Mouse (Mus musculus) right cerebral cortex, postnatal 36 days (tissue): ENCODE data around the gene Dlg4.

ENCODE experiments used
- DNase-seq, 2 experiments: peaks; one replicate each; pipeline ENCODE4 v3.0.0; 2022; ENCODE audit warnings: low spot score in 2 of 2, mixed read lengths in 1 of 2

Gene Dlg4

DNA sequence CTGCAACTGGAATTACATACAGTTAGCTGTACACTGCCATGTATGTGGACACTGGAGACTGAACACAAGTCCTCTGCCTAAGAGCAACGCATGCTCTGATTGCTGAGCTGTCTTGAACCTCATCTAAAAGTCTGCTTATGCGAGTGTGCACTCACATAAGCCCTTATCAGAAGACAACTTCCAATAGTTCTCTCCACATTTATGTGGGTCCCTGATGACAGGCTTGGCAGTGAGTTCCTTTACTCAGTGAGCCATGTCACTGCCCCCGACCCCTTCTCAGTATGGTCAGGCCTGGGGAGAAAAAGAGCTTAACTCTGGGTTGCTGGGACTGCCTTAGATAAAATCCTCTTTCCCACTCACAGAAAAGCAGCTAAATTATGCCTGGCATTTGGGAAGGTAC lies at the start of gene Dlg4:
TSS of gene Dlg4 (plus strand) at position 274 of the 400 bp plus-strand sequence.
- DNase-seq, result no peak

DNA sequence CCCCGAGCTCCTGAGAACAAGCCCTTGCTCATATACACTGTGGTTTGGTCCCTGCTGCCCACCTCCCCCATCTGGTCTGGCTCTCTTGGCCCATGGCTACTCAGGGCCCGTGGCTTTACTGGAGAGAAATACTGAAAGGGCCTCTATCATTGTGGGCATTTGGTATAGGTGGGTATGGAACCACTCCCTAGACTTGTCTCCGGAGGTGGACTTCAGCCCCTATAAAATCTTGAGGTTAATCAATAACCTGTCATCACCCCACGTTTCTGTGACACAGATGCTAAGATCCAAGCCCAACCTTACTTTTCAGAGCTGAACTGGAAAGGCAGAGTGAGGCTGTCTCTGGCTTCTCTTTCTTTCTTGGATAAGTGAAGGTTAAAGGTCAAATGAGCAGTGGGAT lies 47.9 kb upstream of the Dlg4 start:
- DNase-seq, result no peak

DNA sequence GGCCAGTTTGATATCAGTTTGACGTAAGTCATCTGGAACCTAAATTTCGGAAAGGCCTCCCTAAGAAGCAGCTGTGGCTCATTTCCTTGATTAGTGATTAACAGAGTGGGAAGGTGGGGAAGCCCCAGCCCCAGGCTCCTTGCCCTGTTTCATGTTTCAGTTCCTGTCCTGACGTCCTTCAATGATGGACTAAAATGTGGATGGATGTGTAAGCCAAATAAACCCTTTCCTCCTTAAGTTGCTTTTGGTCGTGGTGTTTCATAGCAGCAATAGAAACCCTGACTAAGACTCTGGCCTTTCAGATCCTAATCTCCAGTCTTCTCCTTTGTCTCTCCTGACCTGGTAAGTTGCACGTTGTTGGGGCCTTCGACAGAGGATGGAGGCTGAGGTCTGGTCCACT lies 46.5 kb upstream of the Dlg4 start:
- DNase-seq, result no peak

DNA sequence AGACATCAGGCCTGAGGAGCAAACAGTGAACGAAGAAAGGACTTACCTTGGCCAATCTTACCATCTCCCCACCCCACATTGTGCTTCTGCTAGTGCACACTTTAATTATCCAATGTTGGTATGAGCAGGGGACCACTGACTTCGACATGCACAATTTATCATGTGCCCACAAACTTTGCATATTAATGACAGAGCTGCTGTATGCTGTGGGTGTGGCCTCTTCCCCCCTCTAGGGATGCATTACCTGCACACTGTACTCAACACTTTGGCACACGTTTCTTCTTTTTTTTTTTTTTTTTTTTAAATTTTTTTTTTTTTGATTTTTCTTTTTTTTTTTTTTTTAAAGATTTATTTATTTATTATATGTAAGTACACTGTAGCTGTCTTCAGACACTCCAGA lies 46.0 kb upstream of the Dlg4 start:
- no peak for DNase-seq

DNA sequence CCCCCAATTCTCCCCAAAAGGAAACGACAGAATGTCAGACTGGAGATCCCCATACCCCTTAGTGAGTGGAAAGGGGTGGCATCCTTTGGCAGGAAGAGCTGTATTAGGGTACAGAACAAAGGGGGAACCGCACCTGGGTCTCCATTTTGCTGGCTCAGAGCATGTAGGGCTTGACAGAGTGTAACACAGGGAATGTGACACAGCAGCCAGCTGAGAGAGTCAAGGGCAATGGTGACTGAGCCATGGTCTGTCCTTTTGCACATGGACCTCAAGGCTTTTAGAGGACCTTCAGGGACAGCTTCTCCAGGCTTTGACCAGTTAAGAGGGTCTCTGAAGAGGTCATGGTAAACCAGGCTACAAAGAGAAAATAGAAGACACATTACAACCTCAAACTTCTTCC lies 41.8 kb upstream of the Dlg4 start:
- DNase-seq, result no peak

DNA sequence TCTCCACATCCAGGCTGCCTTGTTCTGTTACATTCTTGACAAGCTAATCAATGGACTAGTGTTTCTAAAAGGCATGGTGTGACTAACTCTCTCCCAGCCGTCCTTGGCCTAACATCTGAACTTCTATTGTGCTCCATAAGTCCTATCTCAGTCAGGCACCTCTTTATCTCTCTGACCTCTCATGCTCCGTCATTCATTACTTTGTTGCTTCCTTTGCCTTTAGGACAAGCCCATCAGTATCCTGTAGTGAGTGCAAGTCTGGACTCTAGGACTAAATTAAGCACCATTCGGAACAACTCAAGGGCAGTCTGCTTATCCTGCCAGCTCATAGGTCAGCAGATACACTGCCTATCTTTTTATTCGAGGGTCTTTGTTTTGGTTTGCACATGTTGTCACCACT lies 40.5 kb upstream of the Dlg4 start:
- no peak for DNase-seq

DNA sequence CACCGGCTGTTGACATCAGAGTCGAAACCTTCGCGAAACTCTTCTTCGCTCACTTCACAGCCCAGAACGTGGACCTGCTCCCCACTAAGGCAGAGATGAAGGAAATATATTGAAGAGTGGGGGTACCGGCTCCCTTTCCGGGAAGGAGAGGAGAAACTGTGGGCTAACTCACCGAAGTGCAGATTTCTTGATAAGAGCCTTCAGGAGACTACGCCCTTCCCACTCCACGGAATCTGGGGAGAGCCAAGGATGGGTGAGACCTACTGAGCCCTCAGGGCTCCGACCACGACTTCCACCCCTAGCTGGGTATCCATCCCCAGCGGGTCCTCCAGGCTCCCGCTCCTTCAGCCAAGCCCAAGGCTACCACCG lies 36.9 kb upstream of the Dlg4 start:
- DNase-seq, result no peak

DNA sequence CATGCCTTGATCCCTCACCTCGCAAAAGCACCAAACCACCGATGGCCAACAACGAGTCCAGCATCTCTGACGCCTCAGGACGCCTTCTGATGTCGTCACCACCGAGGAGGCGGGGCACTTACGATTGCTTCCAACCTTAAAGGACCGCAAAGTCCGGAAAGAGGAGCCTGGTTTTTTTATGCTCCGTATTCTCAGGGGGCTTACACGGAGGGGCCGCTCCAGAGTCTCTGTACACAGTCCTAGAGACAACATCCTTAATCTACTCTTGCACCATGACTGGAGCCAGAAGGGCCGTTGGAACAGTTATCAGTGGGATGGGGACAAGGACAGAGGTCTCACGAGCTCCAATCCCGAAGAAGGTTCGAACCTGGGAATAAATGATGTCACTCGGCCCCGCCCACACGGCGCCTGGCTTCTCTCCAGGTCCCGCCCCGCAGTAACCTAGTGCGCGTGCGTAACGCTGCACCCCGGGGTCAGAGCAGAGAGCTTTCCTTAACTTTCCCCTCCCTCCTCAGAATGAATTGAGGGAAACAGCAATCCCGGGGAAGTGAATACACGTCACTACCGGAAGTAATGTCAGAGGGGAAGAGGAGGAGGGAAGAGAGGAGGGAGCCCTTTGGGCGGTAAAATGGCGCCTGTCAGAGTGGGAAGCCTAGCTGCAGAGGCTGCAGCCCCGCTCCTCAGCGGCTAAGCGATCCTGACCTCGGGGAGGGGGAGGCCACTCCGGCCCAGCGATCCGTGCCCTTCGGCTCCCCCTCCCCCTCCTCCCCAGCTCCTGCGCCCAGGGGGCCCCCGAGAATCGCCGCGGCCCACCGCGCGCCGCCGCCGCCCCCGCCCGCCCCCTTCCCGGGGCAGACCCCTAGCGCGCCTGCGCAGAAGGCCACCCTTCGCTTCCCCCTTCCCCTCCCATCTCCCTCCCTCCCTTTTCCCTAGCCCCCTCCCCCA lies 36.3 kb upstream of the Dlg4 start:
- DNase-seq, result peak; percentile 98 to 99

DNA sequence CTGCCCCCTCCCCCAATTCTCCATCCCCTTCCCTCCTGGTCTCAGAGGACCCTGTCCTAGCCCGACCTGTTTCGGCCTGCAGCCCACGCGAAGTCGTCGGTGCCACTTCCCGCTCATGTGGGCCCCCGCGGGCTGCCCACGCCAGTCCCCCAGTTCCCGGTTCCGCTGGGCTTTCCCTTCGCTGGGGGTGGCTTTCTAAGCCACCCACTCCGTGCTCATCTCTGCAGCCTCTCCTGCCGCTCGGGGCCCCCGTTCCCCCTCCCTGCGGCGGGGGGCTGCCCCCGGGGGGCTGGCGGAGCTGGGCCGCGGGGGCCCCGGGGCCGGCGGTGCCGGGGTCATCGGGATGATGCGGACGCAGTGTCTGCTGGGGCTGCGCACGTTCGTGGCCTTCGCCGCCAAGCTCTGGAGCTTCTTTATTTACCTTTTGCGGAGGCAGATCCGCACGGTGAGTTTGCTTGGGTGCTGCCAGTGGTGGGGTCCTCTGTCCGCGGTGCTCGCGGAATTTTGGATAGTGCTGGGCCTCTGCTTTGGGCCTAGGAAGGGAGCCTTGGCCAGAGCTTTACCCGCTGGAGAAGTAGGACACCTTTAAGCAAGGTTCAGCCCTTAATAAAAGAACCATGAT lies 35.5 kb upstream of the Dlg4 start, which contains the start of gene Ctdnep1:
TSS of gene Ctdnep1 (plus strand) at position 16 of the 622 bp plus-strand sequence.
- no peak for DNase-seq

DNA sequence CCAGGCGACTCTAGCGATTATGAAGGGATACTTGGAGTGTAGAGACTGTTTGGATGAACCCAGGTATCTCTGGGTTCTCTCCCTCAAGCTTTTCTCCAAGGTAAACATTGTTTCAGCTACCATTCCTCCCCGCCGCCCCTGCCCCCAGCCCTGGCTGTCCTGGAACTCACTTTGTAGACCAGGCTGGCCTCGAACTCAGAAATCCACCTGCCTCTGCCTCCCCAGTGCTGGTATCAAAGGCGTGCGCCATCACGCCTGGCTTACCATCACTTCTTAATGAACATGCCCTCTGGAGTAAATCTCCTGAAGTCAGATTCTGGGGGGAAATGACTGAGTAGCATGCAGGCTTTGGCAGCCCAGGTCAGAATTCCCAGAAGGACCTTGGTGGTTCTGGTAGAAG lies 34.5 kb upstream of the Dlg4 start, which contains the start of gene Elp5:
TSS of gene Elp5 (minus strand) at position 293 of the 400 bp plus-strand sequence.
- DNase-seq, result no peak

DNA sequence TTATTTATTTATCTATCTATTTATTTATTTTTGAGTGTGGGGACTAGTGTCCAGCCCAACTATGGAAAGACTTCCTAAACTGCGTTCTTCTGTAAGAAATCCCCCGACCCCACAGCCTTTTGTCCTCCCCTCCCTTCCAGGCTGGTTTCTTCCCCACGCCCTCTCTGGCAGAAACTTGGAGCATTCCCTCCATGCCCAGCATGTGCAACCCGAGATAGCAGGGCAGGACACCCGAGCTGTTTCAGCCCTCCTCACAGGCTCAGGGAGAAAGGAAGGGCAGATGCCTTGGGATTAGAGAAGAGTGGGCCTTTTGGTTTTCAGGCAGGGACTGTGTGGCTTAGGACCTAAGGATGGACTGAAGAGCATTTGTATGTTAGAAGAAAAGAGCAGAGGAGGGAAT lies 33.9 kb upstream of the Dlg4 start:
- no peak for DNase-seq

DNA sequence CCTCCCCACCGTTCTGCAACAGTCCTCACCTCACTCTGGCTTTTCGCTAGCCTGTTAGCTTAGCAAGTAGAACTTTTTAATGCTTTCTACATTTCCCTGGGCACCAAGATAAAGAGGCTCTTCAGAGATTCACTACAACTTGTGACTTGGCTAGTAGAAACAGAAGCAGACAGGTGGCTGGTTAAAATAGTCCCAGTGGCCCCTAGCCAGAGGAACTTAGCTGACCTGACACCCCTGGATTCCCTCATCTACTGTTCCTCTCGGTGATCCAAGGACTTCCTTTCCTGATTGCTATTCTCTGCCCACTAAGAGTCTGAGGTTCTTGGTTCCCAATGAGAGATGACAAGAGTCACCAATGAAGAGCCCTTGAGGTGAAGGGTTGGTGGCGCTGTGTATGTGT lies 33.4 kb upstream of the Dlg4 start:
- DNase-seq, result no peak

DNA sequence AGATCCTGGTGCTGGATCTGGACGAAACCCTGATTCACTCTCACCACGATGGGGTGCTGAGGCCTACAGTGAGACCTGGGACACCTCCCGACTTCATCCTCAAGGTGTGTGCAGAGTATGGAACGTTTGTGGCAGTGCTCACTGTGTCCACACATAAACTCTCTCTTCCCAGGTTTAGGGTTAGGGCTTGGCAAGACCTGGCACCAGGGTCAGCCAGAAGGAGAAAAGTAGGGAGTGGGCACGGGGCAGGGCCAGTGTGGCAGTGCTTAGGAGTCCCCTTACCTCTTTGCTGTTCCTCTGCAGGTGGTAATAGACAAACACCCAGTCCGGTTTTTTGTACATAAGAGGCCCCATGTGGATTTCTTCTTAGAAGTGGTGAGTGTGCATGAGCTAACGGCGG lies 32.3 kb upstream of the Dlg4 start:
- DNase-seq, result no peak

DNA sequence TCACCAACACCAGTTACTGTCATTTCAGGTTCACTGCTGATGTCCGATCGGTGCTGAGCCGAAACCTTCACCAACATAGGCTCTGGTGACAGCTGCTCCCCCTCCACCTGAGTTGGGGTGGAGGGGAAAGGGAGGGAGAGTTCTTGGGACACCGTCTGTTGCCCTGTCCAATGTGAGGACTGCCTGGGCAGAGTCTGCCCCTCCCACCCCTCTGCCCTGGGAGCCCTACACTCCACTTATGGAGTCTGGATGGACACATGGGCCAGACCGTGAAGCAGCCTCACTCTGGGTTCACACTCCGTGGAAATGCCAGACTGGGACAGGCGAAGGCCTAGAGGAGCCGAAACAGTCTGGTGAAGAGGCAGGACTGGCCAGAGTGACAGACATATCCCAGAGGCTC lies 26.8 kb upstream of the Dlg4 start:
- no peak for DNase-seq

DNA sequence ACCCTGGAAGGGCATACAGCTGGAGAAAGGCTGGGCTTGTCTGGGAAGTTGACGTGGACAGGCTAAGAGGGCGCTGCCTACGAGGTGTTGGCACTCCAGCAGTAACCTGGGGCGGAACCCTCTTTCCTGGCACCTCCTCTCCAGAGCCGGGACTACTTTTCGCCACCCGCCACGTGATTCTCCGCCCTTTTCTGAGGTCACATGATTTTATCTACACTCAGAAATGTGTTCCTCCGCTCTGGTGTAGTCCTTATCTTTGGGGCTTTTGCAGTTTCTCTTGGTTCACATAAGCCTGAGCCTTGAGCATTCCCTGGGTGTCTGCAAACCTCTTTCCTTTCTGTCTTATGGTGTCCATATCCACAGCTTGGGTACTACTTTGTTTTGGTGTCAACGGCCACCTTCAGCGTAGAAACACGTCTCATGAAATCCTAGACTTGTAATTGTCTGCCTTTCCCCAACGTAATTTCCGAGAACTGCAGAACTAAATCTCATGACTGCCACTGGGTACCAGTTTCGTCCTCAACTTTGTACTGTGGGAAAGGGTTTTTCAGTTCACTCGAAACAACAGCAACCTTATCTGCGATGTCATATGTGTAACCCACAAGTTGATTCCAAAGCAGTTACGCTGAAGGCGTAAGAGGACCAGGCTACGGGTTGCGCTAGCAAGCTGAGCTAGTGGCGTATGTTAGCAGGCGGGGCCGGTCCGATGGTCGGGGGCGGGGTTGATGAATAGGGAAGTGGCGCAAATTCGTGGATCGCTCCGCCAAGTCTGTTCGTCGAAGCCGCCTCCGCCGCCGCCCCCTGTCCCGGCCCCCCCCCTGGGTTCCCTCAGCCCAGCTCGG lies 25.7 kb upstream of the Dlg4 start, which contains the start of gene Gabarap:
TSS of gene Gabarap (plus strand) at position 294 of the 842 bp plus-strand sequence.
- peak; percentile 92 to 94 for DNase-seq

DNA sequence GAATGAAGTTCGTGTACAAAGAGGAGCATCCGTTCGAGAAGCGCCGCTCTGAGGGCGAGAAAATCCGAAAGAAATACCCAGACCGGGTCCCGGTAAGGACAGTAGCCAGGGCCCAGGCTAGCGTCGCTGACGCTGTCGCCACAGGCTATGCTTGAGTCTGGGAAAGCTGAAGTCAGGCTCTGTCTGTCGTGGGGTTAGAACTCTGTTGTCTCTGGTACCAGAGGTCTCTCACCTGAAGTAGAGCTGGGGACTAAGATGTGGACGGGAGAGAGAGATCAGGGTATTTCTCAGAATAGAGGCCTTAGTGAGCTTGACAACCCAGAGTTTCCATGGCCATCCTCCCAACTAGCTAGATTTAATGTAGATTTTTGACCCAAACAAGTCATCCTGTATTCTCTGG lies 25.0 kb upstream of the Dlg4 start:
- no peak for DNase-seq

DNA sequence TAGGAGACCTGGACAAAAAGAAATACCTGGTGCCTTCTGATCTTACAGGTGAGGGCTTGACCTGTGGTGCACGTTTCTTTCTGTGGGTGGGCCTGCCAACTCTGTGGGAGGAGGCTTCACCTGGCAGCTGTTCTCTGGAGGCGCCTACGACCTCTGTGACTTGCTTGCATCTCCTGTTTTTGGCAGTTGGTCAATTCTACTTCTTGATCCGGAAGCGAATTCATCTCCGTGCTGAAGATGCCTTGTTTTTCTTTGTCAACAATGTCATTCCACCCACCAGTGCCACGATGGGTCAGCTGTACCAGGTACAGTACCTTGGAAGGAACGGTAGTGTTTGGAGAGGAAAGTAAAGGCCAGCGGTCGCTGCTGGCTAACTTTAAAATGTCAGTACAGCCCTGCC lies 24.3 kb upstream of the Dlg4 start:
- no peak for DNase-seq

DNA sequence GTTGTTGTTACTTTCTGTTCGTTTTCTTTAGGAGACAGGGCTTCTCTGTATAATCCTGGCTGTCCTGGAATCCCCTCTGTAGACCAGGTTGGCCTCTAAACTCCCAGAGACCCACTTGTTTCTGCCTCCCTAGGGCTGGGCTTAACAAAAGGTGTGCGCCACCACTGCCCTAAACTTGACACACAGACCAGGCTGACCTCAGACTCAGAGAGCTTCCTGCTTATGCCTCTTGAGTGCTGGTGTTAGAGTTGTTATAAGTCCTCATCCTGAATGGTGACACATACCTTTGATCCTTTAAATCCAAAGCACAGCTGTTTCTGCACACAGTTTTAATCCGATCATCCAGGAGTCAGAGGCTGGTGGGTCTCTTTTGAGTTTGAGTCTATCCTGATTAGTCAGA lies 23.8 kb upstream of the Dlg4 start:
- no peak for DNase-seq

DNA sequence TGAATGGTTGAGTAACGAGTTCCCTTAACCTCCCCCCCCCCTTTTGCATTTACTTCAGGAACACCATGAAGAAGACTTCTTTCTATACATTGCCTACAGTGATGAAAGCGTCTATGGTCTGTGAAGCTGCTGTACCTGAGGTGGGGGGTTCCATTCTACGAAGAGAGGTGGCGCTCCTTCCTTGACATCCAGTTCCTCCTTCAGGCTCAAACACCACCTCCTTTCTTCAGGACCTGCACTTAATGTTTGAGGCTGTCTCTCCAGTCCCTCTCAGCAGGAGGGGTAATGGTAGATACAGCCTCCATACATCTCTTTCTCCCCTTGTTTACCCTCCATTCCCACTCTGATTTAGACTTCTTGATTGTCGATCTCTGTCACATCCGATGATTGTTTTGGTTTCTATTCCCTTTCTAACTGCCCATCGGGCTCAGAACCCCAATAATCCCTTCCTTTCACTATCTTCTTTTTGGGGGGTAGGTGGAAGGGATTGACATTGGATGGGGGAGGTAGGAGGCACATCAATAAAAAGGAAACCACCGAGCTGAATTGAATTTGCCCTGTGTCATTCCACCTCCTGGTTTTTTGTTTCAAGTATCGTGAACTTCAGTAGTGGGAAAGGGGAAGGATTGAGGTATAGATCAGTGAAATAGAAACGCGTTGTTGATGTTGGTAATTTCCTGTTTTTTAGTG lies 22.2 kb upstream of the Dlg4 start:
- no peak for DNase-seq

DNA sequence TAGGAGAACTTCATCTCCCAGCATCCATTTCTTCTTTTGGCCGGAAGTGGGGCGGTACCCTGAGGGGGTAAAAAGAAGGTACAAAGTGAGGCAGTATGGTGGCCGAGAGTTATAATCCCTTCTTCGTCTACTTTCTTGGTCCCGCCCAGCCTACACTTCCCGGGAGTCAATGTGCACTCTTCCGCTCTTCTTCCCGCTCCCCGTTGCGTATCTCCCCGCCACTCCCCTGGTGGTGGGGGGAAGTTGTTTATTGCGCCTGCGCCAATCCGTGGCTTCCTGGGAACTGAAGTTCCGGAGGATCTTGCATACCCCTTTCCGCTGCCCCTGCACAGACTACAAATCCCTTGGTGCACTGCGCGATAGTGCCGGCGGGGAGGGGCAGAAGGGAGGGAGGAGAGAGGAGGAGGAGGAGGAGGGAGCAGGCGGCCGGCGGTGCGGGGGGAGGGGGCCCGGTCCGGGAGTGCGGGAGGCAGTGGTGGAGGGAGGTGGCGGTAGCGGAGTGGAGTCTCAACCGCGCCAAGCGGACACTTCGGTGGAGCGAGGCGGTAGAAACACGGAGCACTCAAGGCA lies 21.3 kb upstream of the Dlg4 start, which contains the start of gene Phf23:
TSS of gene Phf23 (plus strand) at position 387 of the 570 bp plus-strand sequence.
- peak; percentile 96 to 98 for DNase-seq
